Mouse (Mus musculus) erythroblast, embryonic 14.5 days (primary cell): ENCODE measurements around the gene 4930558K02Rik. TPM values are rescaled to one million over a fixed set of nuclear protein-coding genes. Genes with fewer than 3 reads are reported as not detected.

Experiments used
- H3K27me3 ChIP-seq: 2 replicates; pipeline ENCODE4 v1.6.1; 2012; ENCODE audit warnings: inconsistent platforms; ENCODE audit not compliant: control insufficient read depth
- H3K36me3 ChIP-seq: 2 replicates; pipeline ENCODE4 v1.6.1; 2012; ENCODE audit warnings: mild to moderate bottlenecking, inconsistent platforms; ENCODE audit not compliant: control insufficient read depth
- H3K4me1 ChIP-seq: 2 replicates; pipeline ENCODE4 v1.6.1; 2012; ENCODE audit warnings: inconsistent platforms; ENCODE audit not compliant: control insufficient read depth
- H3K4me3 ChIP-seq: replicated peaks from 2 replicates; pipeline ENCODE3; 2012; ENCODE audit warnings: moderate library complexity, mild to moderate bottlenecking, inconsistent platforms
- H3K9me3 ChIP-seq: 2 replicates; pipeline ENCODE4 v1.6.1; 2012; ENCODE audit warnings: low read length, inconsistent platforms, mixed read lengths; ENCODE audit not compliant: control insufficient read depth
- GATA1 ChIP-seq: IDR thresholded peaks from 2 replicates; pipeline ENCODE4 v1.6.1; 2012; ENCODE audit warnings: low read length, inconsistent platforms, mixed read lengths
- TAL1 ChIP-seq: IDR thresholded peaks from 3 replicates; pipeline ENCODE4 v1.6.1; 2012; ENCODE audit warnings: low read length, inconsistent platforms, mixed read lengths
- polyA plus RNA-seq: library from polyadenylated mRNA; stranded (reverse); fragments of >175 nt; gene quantifications from 2 replicates; pipeline ENCODE4 v1.2.3, GENCODE M21; 2012

The 4930558K02Rik gene
- polyA plus RNA-seq, 1 experiment, result not detected

DNA sequence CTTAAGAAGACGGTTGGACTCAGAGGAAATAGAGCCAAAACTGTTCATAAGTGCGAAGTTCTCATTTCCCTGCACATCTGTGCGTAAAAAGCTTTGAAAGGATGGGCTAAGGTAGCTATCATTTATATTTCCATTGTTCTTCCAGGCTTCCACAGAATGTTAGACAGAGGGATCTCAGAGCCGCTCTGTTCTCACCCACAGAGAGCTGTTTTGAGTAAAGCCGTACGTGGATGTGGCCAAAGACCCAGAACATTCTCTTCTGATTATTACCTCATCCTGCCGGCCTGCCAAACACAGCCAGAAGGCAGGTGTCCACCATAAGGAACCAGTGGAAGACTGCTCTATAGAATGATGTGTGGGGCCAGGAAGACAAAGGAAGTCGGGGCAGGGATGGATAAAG lies 21.9 kb upstream of the 4930558K02Rik start:
- Histone ChIP-seq H3K4me1 (no peaks in the 10 kb centered on the region), H3K9me3 (no peaks in the 10 kb centered on the region), H3K36me3 (no peaks in the 10 kb centered on the region), H3K4me3 (no peak overlapping the region), H3K27me3 (no peaks in the 10 kb centered on the region)
- TF ChIP-seq TAL1, result no peak
- TF ChIP-seq GATA1, result no peak

DNA sequence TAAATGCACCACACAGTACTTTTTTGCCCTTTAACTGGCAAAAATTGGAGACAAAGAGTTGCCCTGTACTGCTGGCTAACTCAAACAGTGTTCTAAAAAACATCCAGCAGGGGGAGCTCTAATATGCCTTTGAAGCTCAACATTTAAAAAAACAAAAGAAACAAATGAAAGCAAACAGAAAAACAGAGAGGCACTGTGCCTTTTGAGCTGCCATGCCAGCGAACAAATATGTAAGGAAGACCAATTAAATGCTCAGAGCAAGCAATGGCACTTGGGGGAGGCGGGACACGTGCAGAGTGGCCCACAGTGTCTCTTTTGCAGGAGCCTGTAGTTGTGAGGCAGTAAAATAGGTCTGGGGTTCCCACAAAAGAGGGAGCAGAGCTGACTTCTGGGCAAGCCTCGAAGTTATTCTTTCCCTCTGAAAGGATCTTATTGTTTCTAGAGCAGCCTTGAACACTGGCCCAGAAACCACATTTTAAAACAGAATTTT lies 20.5 kb upstream of the 4930558K02Rik start:
- Histone ChIP-seq H3K27me3 (no peaks in the 10 kb centered on the region), H3K36me3 (no peaks in the 10 kb centered on the region), H3K9me3 (no peaks in the 10 kb centered on the region), H3K4me3 (no peak overlapping the region), H3K4me1 (no peaks in the 10 kb centered on the region)
- TF ChIP-seq TAL1 (no peak), GATA1 (no peak)

DNA sequence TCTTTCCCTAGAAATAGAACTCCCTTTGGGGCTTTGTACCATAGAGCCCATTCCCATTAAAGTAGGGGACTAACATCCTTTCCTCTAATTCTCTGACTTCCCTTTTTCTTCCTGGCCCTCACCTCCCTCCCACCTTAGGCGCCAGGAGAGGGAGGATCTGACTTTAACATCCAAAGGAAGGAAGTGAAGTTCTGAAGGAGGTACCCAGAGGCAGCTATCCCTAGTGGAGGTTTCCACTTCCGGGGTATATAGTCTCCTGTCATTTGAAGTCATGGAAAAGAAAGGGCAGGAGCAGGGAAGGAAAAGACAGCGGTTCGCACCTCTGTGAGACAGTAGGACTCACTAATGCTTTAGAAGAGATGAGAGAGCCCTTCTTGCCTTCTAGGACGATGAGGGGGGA lies 19.9 kb upstream of the 4930558K02Rik start:
- H3K36me3 ChIP-seq, result no peaks in the 10 kb centered on the region
- H3K4me1 ChIP-seq, result no peaks in the 10 kb centered on the region
- no peak for TF ChIP-seq TAL1
- no peak for TF ChIP-seq GATA1
- no peak overlapping the region for H3K4me3 ChIP-seq
- H3K27me3 ChIP-seq, result no peaks in the 10 kb centered on the region
- no peaks in the 10 kb centered on the region for H3K9me3 ChIP-seq

DNA sequence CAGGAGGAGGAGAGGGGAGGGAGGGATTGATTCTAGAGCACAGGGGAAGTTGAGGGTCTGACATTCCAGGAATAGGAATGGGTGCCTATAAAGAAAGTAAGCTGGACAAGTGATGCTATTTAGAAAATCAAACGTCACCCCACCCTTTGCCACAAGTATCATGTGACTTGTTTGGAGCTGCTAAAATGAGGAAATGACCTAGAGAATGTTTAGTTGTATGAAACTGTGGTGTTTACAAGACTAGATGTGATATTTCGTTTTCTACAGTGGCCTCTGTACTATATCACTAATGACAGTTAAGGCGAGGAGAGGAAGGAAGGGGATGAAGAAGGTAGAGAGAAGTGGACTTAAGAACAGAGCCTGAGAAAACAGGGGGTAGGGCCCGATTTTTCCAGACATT lies 19.3 kb upstream of the 4930558K02Rik start:
- H3K27me3 ChIP-seq, result no peaks in the 10 kb centered on the region
- no peak overlapping the region for H3K4me3 ChIP-seq
- no peaks in the 10 kb centered on the region for H3K36me3 ChIP-seq
- no peaks in the 10 kb centered on the region for H3K9me3 ChIP-seq
- no peak for TF ChIP-seq TAL1
- no peak for TF ChIP-seq GATA1
- no peaks in the 10 kb centered on the region for H3K4me1 ChIP-seq

DNA sequence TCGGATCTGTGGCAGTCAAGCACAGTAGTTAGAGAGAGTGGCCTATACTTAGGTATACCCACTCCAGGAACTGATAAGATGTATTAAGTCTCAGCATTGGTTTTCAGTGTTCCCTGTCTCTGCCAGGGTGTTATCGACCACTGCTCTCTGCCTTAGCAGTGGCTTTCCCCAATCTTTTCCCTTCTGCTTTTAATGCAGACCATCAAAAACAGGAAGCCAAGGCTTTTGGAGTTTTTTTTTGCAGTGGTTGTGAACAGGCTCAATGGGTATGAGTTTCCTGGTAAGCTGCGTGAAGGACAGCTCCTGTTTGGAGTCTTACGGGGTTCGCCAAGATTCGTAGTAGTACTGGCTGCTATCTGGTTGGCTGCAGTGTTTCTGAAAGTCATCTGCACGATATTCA lies 13.0 kb upstream of the 4930558K02Rik start:
- Histone ChIP-seq H3K9me3 (no peaks in the 10 kb centered on the region), H3K36me3 (no peaks in the 10 kb centered on the region), H3K27me3 (no peaks in the 10 kb centered on the region), H3K4me1 (no peaks in the 10 kb centered on the region), H3K4me3 (no peak overlapping the region)
- TF ChIP-seq GATA1 (no peak), TAL1 (no peak)

DNA sequence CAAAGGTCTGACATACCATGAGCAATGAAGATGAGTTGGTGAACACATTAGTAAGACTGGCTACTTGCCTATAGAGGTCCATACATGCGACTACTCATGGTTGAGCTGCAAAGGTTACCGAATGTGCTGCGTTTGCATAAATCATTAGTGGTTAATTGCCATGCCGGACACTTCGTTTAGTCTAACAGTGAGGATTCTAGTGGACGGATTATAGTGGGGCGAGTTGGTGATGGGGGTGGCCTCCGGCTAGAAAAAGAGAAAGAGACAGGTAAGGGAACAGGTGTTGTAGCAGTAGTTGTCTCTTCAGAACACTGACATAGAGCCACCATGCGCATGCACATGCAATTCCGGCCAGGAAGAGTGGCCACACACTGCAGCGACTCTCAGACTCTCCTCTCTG lies 12.4 kb upstream of the 4930558K02Rik start:
- H3K9me3 ChIP-seq, result no peaks in the 10 kb centered on the region
- H3K4me3 ChIP-seq, result no peak overlapping the region
- TF ChIP-seq TAL1 (no peak), GATA1 (no peak)
- no peaks in the 10 kb centered on the region for H3K27me3 ChIP-seq
- no peaks in the 10 kb centered on the region for H3K36me3 ChIP-seq
- no peaks in the 10 kb centered on the region for H3K4me1 ChIP-seq

DNA sequence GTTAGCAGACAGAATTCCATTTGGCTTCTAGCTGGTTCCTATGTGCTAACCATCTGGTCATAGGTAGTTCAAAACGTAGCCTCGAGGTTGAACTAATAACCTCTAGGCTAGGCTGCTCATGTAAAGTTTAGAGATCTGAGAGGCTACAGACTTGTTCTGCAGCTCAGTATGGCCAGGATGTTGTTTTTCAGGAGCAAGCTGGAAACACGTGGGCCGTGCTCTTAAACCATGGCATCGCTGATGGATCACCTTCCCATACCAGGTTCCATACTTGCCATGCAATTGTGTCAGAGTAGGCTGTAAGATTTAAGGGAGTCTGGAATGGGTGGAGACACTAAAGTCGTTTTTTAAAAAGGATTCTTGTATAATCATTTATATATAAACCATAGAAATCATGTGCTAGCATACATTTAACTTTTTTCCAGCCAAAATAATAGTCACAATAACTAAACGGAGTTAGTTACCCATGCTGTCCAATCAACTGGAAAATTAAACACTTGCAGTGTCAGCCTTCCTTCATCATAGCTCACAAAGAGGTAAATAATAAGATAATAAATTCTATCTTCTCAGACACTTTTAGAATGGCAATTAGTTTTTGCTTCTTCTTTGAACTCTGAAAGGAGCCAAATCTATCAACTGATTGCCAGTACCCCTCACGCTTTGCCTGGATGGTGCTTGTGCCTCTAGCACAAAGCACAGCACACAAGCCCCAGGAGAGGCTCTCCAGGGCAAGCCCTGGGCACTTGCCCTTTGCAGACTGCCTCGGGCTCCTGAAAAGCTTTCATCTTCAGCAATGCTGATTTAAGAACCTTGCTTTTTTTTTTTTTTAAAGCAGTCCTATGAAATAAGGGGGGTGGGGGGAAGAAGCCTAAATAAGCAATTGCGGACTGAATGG lies 11.5 kb upstream of the 4930558K02Rik start:
- no peaks in the 10 kb centered on the region for H3K27me3 ChIP-seq
- no peaks in the 10 kb centered on the region for H3K36me3 ChIP-seq
- H3K4me3 ChIP-seq, result no peak overlapping the region
- no peak for TF ChIP-seq TAL1
- TF ChIP-seq GATA1, result no peak
- H3K4me1 ChIP-seq, result no peaks in the 10 kb centered on the region
- H3K9me3 ChIP-seq, result no peaks in the 10 kb centered on the region

DNA sequence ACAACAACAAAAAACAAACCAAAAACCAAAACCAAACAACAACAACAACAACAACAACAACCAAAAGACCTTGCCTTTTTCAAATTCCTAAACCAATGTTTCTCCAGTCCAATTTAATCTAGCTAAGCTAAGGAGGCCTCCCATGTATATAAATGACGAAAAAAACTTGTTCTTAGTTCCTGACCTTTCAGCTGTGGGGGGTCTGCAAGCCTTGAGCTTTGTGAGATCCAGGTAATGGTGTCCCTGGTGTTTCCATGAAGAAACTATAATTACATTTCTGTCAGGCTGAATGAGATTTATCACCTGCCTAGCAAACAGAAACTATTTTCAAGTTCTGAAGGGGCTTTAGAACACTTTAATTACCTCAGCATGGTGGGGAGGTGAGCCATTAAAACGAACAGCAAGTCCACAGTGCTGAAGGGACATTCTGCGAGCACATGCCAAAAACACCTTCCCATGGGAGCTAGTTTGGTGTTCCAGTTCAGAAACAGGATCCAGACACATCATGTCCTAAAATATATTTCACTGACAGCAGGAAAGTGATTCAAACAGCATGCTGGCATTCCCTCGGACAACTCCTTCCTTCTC lies 4.6 kb upstream of the 4930558K02Rik start:
- no peaks in the 10 kb centered on the region for H3K27me3 ChIP-seq
- H3K9me3 ChIP-seq, result no peaks in the 10 kb centered on the region
- no peaks in the 10 kb centered on the region for H3K4me1 ChIP-seq
- H3K4me3 ChIP-seq, result no peak overlapping the region
- no peaks in the 10 kb centered on the region for H3K36me3 ChIP-seq
- TF ChIP-seq TAL1, result no peak
- no peak for TF ChIP-seq GATA1

DNA sequence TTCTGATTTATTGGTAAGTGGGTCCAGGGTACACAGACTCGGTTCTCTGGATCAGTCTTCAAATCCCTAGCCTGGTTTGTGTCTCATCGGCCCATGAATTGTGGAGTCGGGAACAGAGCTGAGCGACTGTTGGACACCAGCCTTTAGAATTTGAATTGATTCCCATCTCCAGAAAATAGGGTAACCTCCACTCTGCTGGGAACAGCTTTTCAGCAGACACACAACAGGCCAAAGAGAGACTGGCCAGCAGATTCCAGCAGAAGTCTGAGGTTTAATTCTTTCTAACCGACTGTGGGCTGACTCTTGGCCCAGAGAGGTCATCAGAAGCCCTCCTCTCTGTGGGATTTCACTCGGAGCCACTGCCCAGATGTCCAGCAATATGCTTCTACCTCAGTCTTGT lies 4.0 kb upstream of the 4930558K02Rik start:
- Histone ChIP-seq H3K9me3 (no peaks in the 10 kb centered on the region), H3K4me3 (no peak overlapping the region), H3K27me3 (no peaks in the 10 kb centered on the region), H3K4me1 (no peaks in the 10 kb centered on the region), H3K36me3 (no peaks in the 10 kb centered on the region)
- no peak for TF ChIP-seq GATA1
- no peak for TF ChIP-seq TAL1
